Mouse (Mus musculus) left cerebral cortex, adult 2 months (tissue): ENCODE data around the gene Zdhhc13. TPM values are rescaled to one million over a fixed set of nuclear protein-coding genes. Genes with fewer than 3 reads are reported as not detected.

ENCODE experiments used
- DNase-seq, 2 experiments: peaks; one replicate each; pipeline ENCODE4 v3.0.0; 2021 to 2022; ENCODE audit warnings: low spot score in 2 of 2, mixed read lengths in 1 of 2; ENCODE audit errors: extremely low spot score in 1 of 2
- H3K27ac ChIP-seq: fragments of 200-600 bp; 2 replicates; pipeline ENCODE4 v1.8.1; 2022
- H3K4me3 ChIP-seq: fragments of 200-600 bp; 2 replicates; pipeline ENCODE4 v1.8.1; 2022
- CTCF ChIP-seq: fragments of 200-600 bp; IDR thresholded peaks from 2 replicates; pipeline ENCODE4 v1.8.1; 2022; ENCODE audit warnings: antibody characterized with exemption, mild to moderate bottlenecking, moderate library complexity
- intact Hi-C: fragments of 180-260 bp; cut with DNase I; formaldehyde crosslinking; loops from one replicate; pipeline ENCODE4 v1.15.1; 2025
- total RNA-seq, 2 experiments: library from RNA; stranded (reverse); gene quantifications; 2 replicates each; pipeline ENCODE4 v1.2.3; 2021

Gene Zdhhc13
- total RNA-seq, 2 experiments from 2014 or later: 21.0 to 24.2 TPM

GRCm38 (mm10) chr7:48762721-48763120, 26.1 kb upstream of the Zdhhc13 start:
- Histone ChIP-seq H3K4me3 (no peak overlapping the region), H3K27ac (no peak overlapping the region)
- DNase-seq: no peak
- intact Hi-C loops: no loop called here
- TF ChIP-seq CTCF: no peak

- DNase-seq: no peak
- intact Hi-C loops: no loop called here
- Histone ChIP-seq H3K4me3 (no peak overlapping the region), H3K27ac (no peak overlapping the region)
- no peak for TF ChIP-seq CTCF
Measured at GRCm38 (mm10) chr7:48765959-48766358, 22.8 kb upstream of the Zdhhc13 start.

DNA sequence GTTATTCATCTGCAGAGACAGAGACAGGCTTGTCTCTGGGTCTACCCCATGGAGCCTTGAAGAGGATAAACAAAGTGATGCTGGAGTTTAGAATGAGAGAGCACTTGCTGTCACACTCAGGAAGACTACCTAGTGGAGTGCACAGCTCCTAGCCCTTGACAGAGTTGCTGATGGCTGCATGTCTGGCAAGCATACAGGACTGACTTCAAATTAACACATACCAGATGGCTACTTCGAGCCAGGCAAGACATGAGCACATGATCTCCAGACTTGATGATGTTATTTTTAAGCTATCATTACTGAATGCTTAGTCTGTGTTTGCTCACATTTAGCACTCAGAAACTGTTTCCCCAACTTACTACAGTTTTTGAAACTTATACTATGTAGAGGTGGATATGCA, 19.1 kb upstream of the Zdhhc13 start:
- intact Hi-C loops: no loop called here
- TF ChIP-seq CTCF: no peak
- Histone ChIP-seq H3K4me3 (no peak overlapping the region), H3K27ac (no peak overlapping the region)
- no peak for DNase-seq

GRCm38 (mm10) chr7:48772060-48772734, 16.6 kb upstream of the Zdhhc13 start:
- H3K27ac ChIP-seq: no peak overlapping the region
- no peak for TF ChIP-seq CTCF
- intact Hi-C loops: no loop called here
- no peak overlapping the region for H3K4me3 ChIP-seq
- no peak for DNase-seq

GRCm38 (mm10) chr7:48773333-48773732, 15.5 kb upstream of the Zdhhc13 start:
- no peak for TF ChIP-seq CTCF
- no peak for DNase-seq
- no peak overlapping the region for H3K4me3 ChIP-seq
- no peak overlapping the region for H3K27ac ChIP-seq
- intact Hi-C loops: no loop called here

DNA sequence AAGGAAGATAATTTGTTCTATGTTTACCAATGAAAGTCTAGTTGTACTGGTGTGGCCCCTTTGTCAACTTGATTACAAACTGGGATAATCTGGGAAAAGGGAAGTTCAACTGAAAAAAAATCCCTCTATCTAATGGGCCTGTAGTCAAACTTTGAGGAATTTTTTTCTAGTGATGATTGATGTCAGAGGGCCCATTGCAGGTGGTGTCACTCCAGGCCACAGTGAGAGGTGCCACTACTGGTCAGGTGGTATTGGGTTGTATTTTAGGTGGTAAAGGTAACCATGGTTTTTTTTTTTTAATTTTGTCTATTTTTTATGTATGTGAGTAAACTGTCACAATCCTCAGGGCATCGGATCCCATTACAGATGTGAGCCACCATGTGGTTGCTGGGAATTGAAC, 14.2 kb upstream of the Zdhhc13 start:
- TF ChIP-seq CTCF: no peak
- DNase-seq: no peak
- no peak overlapping the region for H3K27ac ChIP-seq
- H3K4me3 ChIP-seq: no peak overlapping the region
- intact Hi-C loops: no loop called here

GRCm38 (mm10) chr7:48775436-48775835, 13.4 kb upstream of the Zdhhc13 start:
- Histone ChIP-seq H3K27ac (no peak overlapping the region), H3K4me3 (no peak overlapping the region)
- no peak for TF ChIP-seq CTCF
- no peak for DNase-seq
- intact Hi-C loops: no loop called here

DNA sequence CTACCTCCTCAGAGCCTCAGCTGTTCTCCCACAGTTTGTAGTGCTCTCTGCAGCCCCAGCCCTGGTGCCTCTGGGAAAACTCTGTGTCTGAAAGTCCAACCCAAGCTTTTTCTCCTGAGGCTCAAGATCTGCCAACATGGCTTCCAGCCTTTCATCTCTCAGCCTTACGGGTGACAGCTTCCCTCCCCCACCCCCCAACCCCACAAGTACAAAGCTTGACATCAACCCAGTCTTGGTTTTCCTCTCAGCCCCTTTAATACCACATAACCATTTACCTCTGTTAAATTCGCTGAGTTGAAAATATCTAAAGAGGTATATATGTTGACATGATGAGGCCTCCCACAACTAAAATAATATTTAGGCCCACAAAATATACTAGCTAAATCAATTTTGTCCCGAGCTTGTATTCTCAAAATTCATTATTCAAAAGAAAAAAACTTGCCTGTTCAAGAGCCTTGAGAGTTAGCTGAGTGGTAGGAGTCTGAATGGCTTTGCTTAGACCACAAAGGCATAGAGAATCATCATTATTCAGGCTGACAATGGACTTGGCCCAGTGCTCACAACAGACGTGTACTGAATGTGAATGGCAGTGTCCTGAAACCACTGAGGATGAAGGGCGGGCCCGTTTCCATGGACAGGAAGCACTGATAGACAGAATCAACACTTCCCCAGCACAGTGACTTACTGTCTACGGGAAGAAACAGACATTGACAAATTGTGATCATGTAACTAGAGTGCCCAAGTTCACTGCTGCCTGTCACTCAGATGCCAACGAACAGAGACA, 10.9 kb upstream of the Zdhhc13 start:
- no peak overlapping the region for H3K27ac ChIP-seq
- intact Hi-C loops: no loop called here
- DNase-seq: no peak
- no peak for TF ChIP-seq CTCF
- no peak overlapping the region for H3K4me3 ChIP-seq

- intact Hi-C loops: loop anchor here (1.0 kb wide), 1 partner anchor 222 kb away; no protein-coding TSS in a partner anchor
- no peak overlapping the region for H3K27ac ChIP-seq
- peak; percentile 17 to 22 for DNase-seq
- H3K4me3 ChIP-seq: no peak overlapping the region
- no peak for TF ChIP-seq CTCF
Measured at GRCm38 (mm10) chr7:48779110-48779509, 9.7 kb upstream of the Zdhhc13 start.

DNA sequence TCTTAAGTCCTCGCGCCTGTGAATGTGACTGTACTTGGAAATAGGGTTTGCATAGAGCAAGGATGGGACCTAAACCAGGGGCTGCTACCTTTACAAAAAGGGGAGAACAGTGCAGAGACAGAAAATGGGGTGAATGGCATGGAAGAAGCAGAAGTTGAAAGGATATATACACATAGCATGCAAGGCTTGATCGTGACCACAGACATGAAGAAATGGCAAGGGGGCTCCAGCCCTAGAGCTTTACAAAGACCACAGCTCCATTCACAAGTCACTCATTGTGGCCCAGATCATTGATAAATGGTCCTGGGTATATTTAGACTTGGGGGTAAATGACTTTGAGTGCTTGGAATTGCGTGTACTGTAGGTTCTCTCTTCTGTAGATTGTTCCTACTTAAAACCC, 6.4 kb upstream of the Zdhhc13 start:
- Histone ChIP-seq H3K4me3 (no peak overlapping the region), H3K27ac (no peak overlapping the region)
- no peak for DNase-seq
- intact Hi-C loops: no loop called here
- TF ChIP-seq CTCF: no peak

DNA sequence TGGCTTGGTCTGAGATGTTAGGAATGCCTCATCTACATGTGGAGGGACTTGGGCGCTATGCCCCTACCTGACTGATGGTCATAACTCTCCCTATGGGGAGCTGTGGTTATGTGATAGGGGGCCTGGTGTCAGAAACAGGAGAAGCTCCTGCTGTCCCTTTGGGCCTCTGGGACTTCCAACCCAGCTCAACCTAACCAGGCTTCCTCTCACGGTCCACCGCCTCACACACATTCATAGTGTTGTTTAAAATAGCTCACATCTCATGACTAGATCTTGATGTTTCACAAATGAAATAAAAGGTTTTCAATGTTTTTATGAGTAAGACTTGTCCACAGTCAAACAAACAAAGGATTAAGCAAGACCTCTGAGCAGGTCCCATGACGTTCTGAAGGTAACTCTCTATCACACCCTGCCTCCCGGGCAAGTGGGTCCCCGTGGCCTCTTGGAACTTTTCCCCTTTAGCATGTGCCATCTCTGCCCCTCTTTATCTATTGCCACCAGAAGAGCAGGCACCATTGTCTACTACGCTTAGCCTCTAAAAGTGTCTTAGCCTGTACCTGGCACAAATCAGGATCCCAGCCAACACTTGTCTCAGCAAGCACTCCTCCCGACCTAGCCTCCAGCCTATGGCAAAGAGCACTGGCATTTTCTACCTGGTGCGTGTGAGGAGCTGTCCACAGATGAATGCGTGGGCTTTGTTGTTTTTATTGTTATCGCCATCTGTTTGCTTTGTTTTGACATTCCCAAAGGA, 3.9 kb upstream of the Zdhhc13 start:
- no peak for TF ChIP-seq CTCF
- no peak for DNase-seq
- Histone ChIP-seq H3K27ac (no peak overlapping the region), H3K4me3 (no peak overlapping the region)
- intact Hi-C loops: no loop called here

- Histone ChIP-seq H3K27ac (peak overlapping the region; percentile 9; the same call in 1 of the 2 replicates), H3K4me3 (peak overlapping the region; percentile 86)
- intact Hi-C loops: no loop called here
- TF ChIP-seq CTCF: no peak
- DNase-seq: no peak
Measured at GRCm38 (mm10) chr7:48788348-48788747, 455 bp upstream of the Zdhhc13 start.
